Mouse (Mus musculus): ENCODE results near the gene Clcn2.

The Clcn2 gene

GRCm38 (mm10) chr16:20721808-20722207 is 4.3 kb upstream of the Clcn2 start:
- no peak for DNase-seq

- no peak for DNase-seq
Observed at GRCm38 (mm10) chr16:20717978-20718670, 578 bp upstream of the Clcn2 start.

GRCm38 (mm10) chr16:20716841-20717180 is 735 bp downstream of the Clcn2 start:
- DNase-seq, result no peak

GRCm38 (mm10) chr16:20715976-20716840 is 1.3 kb downstream of the Clcn2 start:
- DNase-seq, result peak; percentile 88

- DNase-seq, result no peak
Observed at GRCm38 (mm10) chr16:20715566-20715965, 2.0 kb downstream of the Clcn2 start.

- DNase-seq, result no peak
Observed at GRCm38 (mm10) chr16:20715161-20715560, 2.4 kb downstream of the Clcn2 start.

GRCm38 (mm10) chr16:20714307-20715080 is 3.1 kb downstream of the Clcn2 start:
- no peak for DNase-seq

- DNase-seq, result peak; percentile 79
Observed at GRCm38 (mm10) chr16:20712889-20713288, 4.7 kb downstream of the Clcn2 start.

- no peak for DNase-seq
Observed at GRCm38 (mm10) chr16:20712190-20712589, 5.4 kb downstream of the Clcn2 start.

GRCm38 (mm10) chr16:20710810-20711209 is 6.7 kb downstream of the Clcn2 start:
- no peak for DNase-seq

- DNase-seq, result no peak
Observed at GRCm38 (mm10) chr16:20710370-20710769, 7.2 kb downstream of the Clcn2 start.

- no peak for DNase-seq
Observed at GRCm38 (mm10) chr16:20708939-20709734, 8.4 kb downstream of the Clcn2 start.

- no peak for DNase-seq
Observed at GRCm38 (mm10) chr16:20708220-20708938, 9.2 kb downstream of the Clcn2 start.

GRCm38 (mm10) chr16:20706407-20707055 is 11.0 kb downstream of the Clcn2 start:
- DNase-seq, result peak; percentile 60

- DNase-seq, result no peak
Observed at GRCm38 (mm10) chr16:20705786-20706185, 11.8 kb downstream of the Clcn2 start.

- peak; percentile 39 for DNase-seq
Observed at GRCm38 (mm10) chr16:20703699-20704400, 13.7 kb downstream of the Clcn2 start.

GRCm38 (mm10) chr16:20703071-20703470 is 14.5 kb downstream of the Clcn2 start:
- no peak for DNase-seq

GRCm38 (mm10) chr16:20702522-20702893 is 15.0 kb downstream of the Clcn2 start:
- peak; percentile 87 for DNase-seq

GRCm38 (mm10) chr16:20701729-20702521 is 15.6 kb downstream of the Clcn2 start:
- no peak for DNase-seq

GRCm38 (mm10) chr16:20701316-20701715 is 16.2 kb downstream of the Clcn2 start:
- no peak for DNase-seq
